Mouse (Mus musculus): ENCODE results near the gene Gng11. TPM values are rescaled to one million over a fixed set of nuclear protein-coding genes. Genes with fewer than 3 reads are reported as not detected.

The Gng11 gene
- total and polyA plus RNA-seq, 3 experiments, result not detected

- Histone ChIP-seq H3K9ac (ENCODE audit: control insufficient read depth, low read depth, low read length, poor library complexity, severe bottlenecking) (no peak overlapping the region), H3K4me3 (ENCODE audit: control insufficient read depth in 1 of 2, insufficient read depth in 1 of 2, low read depth in 2 of 2, low read length in 2 of 2) (no peak overlapping the region), H3K27me3 (ENCODE audit: control insufficient read depth in 1 of 2, insufficient read depth in 2 of 2, low read length in 2 of 2) (no peaks in the 10 kb centered on the region; a peak in 2 of 4 replicates), H3K36me3 (ENCODE audit: control insufficient read depth in 1 of 2, insufficient read depth in 2 of 2, low read length in 2 of 2) (no peaks in the 10 kb centered on the region), H3K27ac (ENCODE audit: control insufficient read depth, low read depth, low read length) (no peak overlapping the region), H3K79me2 (ENCODE audit: control insufficient read depth, insufficient read depth, low read length, poor library complexity) (no peaks in the 10 kb centered on the region), H3K4me1 (ENCODE audit: control insufficient read depth in 1 of 2, insufficient read depth in 2 of 2, low read length in 2 of 2) (no peaks in the 10 kb centered on the region), H3K9me3 (replicated peaks; ENCODE audit: insufficient read depth, low read length) (no peaks in the 10 kb centered on the region)
- TF ChIP-seq HCFC1 (IDR thresholded peaks at IDR 0.05; ENCODE audit: low read depth, low read length) (no peak), TBP (IDR thresholded peaks at IDR 0.05; ENCODE audit: low read depth, low read length) (no peak), MEF2A (IDR thresholded peaks at IDR 0.05; ENCODE audit: extremely low read depth, insufficient replicate concordance, low read depth, low read length, poor library complexity, severe bottlenecking) (no peak), SMC3 (IDR thresholded peaks at IDR 0.05; ENCODE audit: low read depth, low read length) (no peak), POLR2A (IDR thresholded peaks at IDR 0.05; ENCODE audit: control insufficient read depth in 1 of 2, insufficient read depth in 1 of 2, low read depth in 1 of 2, low read length in 2 of 2, poor library complexity in 1 of 2) (no peak), MXI1 (IDR thresholded peaks at IDR 0.05; ENCODE audit: low read depth, low read length) (no peak), ZC3H11A (IDR thresholded peaks at IDR 0.05; ENCODE audit: low read depth, low read length) (no peak), RAD21 (IDR thresholded peaks at IDR 0.05; ENCODE audit: low read depth, low read length) (no peak), MYC (IDR thresholded peaks at IDR 0.05; ENCODE audit: low read depth, low read length) (no peak)
- DNase-seq (ENCODE audit: low read depth, low spot score), result no peak
Measured at GRCm38 (mm10) chr6:4047200-4047599, 43.5 kb downstream of the Gng11 start.

- Histone ChIP-seq H3K27ac (ENCODE audit: control insufficient read depth, low read depth, low read length) (no peak overlapping the region), H3K4me3 (ENCODE audit: control insufficient read depth in 1 of 2, insufficient read depth in 1 of 2, low read depth in 2 of 2, low read length in 2 of 2) (no peak overlapping the region), H3K27me3 (ENCODE audit: control insufficient read depth in 1 of 2, insufficient read depth in 2 of 2, low read length in 2 of 2) (no peaks in the 10 kb centered on the region; a peak in 2 of 4 replicates), H3K4me1 (ENCODE audit: control insufficient read depth in 1 of 2, insufficient read depth in 2 of 2, low read length in 2 of 2) (no peaks in the 10 kb centered on the region), H3K9ac (ENCODE audit: control insufficient read depth, low read depth, low read length, poor library complexity, severe bottlenecking) (no peak overlapping the region), H3K9me3 (replicated peaks; ENCODE audit: insufficient read depth, low read length) (no peaks in the 10 kb centered on the region), H3K79me2 (ENCODE audit: control insufficient read depth, insufficient read depth, low read length, poor library complexity) (no peaks in the 10 kb centered on the region), H3K36me3 (ENCODE audit: control insufficient read depth in 1 of 2, insufficient read depth in 2 of 2, low read length in 2 of 2) (no peaks in the 10 kb centered on the region)
- TF ChIP-seq BHLHE40 (IDR thresholded peaks at IDR 0.05; ENCODE audit: borderline replicate concordance, low read depth, low read length), result no peak
- TF ChIP-seq CTCF (IDR thresholded peaks at IDR 0.05 in 2 of 3, conservative IDR thresholded peaks at IDR 0.05 in 1 of 3; ENCODE audit: control insufficient read depth in 1 of 3, insufficient read depth in 1 of 3, low read depth in 2 of 3, low read length in 3 of 3, poor library complexity in 1 of 3, severe bottlenecking in 1 of 3), result no peak
- TF ChIP-seq GABPA (IDR thresholded peaks at IDR 0.05; ENCODE audit: low read depth, low read length), result no peak
- TF ChIP-seq MXI1 (IDR thresholded peaks at IDR 0.05; ENCODE audit: low read depth, low read length), result no peak
- TF ChIP-seq MYC (IDR thresholded peaks at IDR 0.05; ENCODE audit: low read depth, low read length), result no peak
- TF ChIP-seq HCFC1 (IDR thresholded peaks at IDR 0.05; ENCODE audit: low read depth, low read length), result no peak
- no peak for TF ChIP-seq EP300 (IDR thresholded peaks at IDR 0.05; ENCODE audit: low read depth in 1 of 2, low read length in 2 of 2)
- TF ChIP-seq UBTF (IDR thresholded peaks at IDR 0.05; ENCODE audit: borderline replicate concordance, insufficient read depth, low read depth, low read length), result no peak
- no peak for TF ChIP-seq MAX (IDR thresholded peaks at IDR 0.05; ENCODE audit: low read length)
- TF ChIP-seq CHD1 (IDR thresholded peaks at IDR 0.05; ENCODE audit: low read depth, low read length), result no peak
- no peak for TF ChIP-seq TBP (IDR thresholded peaks at IDR 0.05; ENCODE audit: low read depth, low read length)
- TF ChIP-seq NRF1 (IDR thresholded peaks at IDR 0.05; ENCODE audit: insufficient read depth, low read depth, low read length, poor library complexity, severe bottlenecking), result no peak
- TF ChIP-seq ETS1 (IDR thresholded peaks at IDR 0.05; ENCODE audit: low read depth, low read length), result no peak
- no peak for TF ChIP-seq ZNF384 (IDR thresholded peaks at IDR 0.05; ENCODE audit: low read depth, low read length)
- DNase-seq (ENCODE audit: low read depth, low spot score), result no peak
Measured at GRCm38 (mm10) chr6:4052843-4053242, 49.1 kb downstream of the Gng11 start.
